Mouse (Mus musculus): Measurements from ENCODE around the gene Uba7. TPM values are rescaled to one million over a fixed set of nuclear protein-coding genes. Genes with fewer than 3 reads are reported as not detected.

The Uba7 gene
- total and polyA plus RNA-seq, 3 experiments: 21.3 to 27.8 (median 26.0) TPM

DNA sequence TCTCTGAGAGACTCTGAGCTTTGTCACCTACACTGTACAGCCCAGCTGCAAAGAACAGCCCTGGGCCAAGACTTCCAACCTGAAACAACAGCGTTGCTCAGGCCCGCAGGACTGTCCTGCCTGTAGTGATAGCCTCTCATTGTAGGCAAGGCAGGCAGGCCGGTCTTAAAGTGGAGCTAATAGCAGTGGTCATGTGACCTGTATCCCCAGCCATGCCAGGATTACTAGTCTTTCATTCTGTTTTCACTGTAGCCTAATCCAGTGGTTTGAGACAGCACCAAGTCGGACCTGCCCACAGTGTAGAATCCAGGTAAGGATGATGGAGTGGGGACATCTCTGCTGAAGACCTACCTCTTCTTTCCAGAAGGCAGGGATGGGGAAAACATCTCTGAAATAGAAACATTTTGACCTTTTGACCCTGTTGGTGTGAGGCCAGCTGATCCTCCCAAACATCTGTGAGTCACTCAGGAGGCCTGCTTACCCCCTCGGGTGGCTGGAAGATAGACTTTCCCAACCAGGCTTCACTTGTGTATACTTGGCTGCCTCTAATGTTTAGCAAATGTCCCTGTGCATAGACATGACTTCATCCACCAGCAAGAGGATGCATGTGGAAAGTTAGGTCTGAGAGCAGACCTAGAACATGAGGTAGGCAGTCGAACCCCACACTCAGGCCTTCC is 19.6 kb upstream of the Uba7 start:
- DNase-seq (ENCODE audit: extremely low read depth): no peak
- Histone ChIP-seq H3K9me3 (replicated peaks; ENCODE audit: low read length) (no peaks in the 10 kb centered on the region), H3K79me2 (replicated peaks; ENCODE audit: control insufficient read depth, extremely low read depth, insufficient read depth, poor library complexity, severe bottlenecking) (peaks cover 33% of the 10 kb centered on the region), H3K4me1 (ENCODE audit: control insufficient read depth in 1 of 2, insufficient read depth in 2 of 2) (peaks cover 0 to 23% of the 10 kb centered on the region in 2 experiments; a peak in 2 of 4 replicates), H3K4me2 (ENCODE audit: insufficient read depth, low read depth, poor library complexity, severe bottlenecking) (no peak overlapping the region), H3K27ac (ENCODE audit: insufficient read depth, low read depth) (no peak overlapping the region), H3K27me3 (replicated peaks) (no peaks in the 10 kb centered on the region), H3K9ac (ENCODE audit: insufficient read depth, low read depth) (no peak overlapping the region), H3K36me3 (replicated peaks in 1 of 2; ENCODE audit: control insufficient read depth in 1 of 2, insufficient read depth in 1 of 2, low read length in 1 of 2) (peaks cover 38 to 72% of the 10 kb centered on the region in 2 experiments), H3K4me3 (replicated peaks in 1 of 3; ENCODE audit: low read depth in 2 of 3, low read length in 2 of 3, poor library complexity in 1 of 3) (no peak overlapping the region)
- dilution Hi-C loops (cut with MboI; ENCODE audit: extremely low pct_ligation_motif_present, extremely low pct_unique_long_range_greater_than_20kb, low sequenced_read_pairs): no loop called here
- TF ChIP-seq BHLHE40 (IDR thresholded peaks at IDR 0.05; ENCODE audit: low read depth, low read length): no peak
- TF ChIP-seq USF2 (conservative IDR thresholded peaks at IDR 0.05; ENCODE audit: low read depth, low read length): no peak
- TF ChIP-seq POLR2AphosphoS2 (IDR thresholded peaks at IDR 0.05; ENCODE audit: low read depth, low read length): no peak
- TF ChIP-seq NELFE (IDR thresholded peaks at IDR 0.05; ENCODE audit: low read depth, low read length): no peak
- in situ Hi-C loops (cut with MboI; ENCODE audit: low pct_ligation_motif_present, low pct_unique_long_range_greater_than_20kb, low sequenced_read_pairs): no loop called here

DNA sequence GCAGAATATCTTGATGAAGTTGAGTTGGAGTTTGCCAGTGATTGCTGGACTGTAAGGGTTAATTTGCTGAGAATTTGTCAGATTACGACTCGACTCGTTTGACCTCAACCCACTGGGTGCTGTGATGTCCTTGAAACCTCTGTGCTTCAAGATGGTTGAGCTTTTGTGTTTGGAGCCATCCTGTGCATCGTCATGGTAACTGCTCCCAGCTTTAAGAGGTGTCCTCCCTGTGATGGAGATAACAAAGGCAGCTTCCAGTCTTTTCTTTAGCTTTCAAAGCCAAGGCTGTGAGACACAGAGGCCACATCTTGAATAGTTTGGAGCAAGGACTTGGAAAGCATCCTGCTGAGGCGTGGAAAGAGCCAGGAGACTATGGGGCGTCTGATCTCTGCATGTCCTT is 18.2 kb upstream of the Uba7 start:
- Histone ChIP-seq H3K9ac (ENCODE audit: insufficient read depth, low read depth) (no peak overlapping the region), H3K27me3 (replicated peaks) (no peaks in the 10 kb centered on the region), H3K4me2 (ENCODE audit: insufficient read depth, low read depth, poor library complexity, severe bottlenecking) (no peak overlapping the region), H3K27ac (ENCODE audit: insufficient read depth, low read depth) (no peak overlapping the region), H3K4me1 (ENCODE audit: control insufficient read depth in 1 of 2, insufficient read depth in 2 of 2) (peaks cover 1 to 30% of the 10 kb centered on the region in 2 experiments), H3K9me3 (replicated peaks; ENCODE audit: low read length) (no peaks in the 10 kb centered on the region), H3K79me2 (replicated peaks; ENCODE audit: control insufficient read depth, extremely low read depth, insufficient read depth, poor library complexity, severe bottlenecking) (peaks cover 20% of the 10 kb centered on the region), H3K36me3 (replicated peaks in 1 of 2; ENCODE audit: control insufficient read depth in 1 of 2, insufficient read depth in 1 of 2, low read length in 1 of 2) (peaks cover 46 to 86% of the 10 kb centered on the region in 2 experiments), H3K4me3 (replicated peaks in 1 of 3; ENCODE audit: low read depth in 2 of 3, low read length in 2 of 3, poor library complexity in 1 of 3) (no peak overlapping the region)
- dilution Hi-C loops (cut with MboI; ENCODE audit: extremely low pct_ligation_motif_present, extremely low pct_unique_long_range_greater_than_20kb, low sequenced_read_pairs): no loop called here
- in situ Hi-C loops (cut with MboI; ENCODE audit: low pct_ligation_motif_present, low pct_unique_long_range_greater_than_20kb, low sequenced_read_pairs): no loop called here
- no peak for DNase-seq (ENCODE audit: extremely low read depth)
- TF ChIP-seq MXI1 (IDR thresholded peaks at IDR 0.05; ENCODE audit: low read depth, low read length) (no peak), CHD2 (IDR thresholded peaks at IDR 0.05; ENCODE audit: low read length) (no peak), HCFC1 (IDR thresholded peaks at IDR 0.05; ENCODE audit: low read depth, low read length) (no peak), NRF1 (IDR thresholded peaks at IDR 0.05; ENCODE audit: low read depth, low read length) (no peak), MAX (IDR thresholded peaks at IDR 0.05; ENCODE audit: low read length) (no peak), ELF1 (IDR thresholded peaks at IDR 0.05; ENCODE audit: low read depth, low read length) (no peak), POLR2A (IDR thresholded peaks at IDR 0.05; ENCODE audit: low read depth, low read length) (no peak), MYC (IDR thresholded peaks at IDR 0.05; ENCODE audit: low read depth, low read length) (no peak)

DNA sequence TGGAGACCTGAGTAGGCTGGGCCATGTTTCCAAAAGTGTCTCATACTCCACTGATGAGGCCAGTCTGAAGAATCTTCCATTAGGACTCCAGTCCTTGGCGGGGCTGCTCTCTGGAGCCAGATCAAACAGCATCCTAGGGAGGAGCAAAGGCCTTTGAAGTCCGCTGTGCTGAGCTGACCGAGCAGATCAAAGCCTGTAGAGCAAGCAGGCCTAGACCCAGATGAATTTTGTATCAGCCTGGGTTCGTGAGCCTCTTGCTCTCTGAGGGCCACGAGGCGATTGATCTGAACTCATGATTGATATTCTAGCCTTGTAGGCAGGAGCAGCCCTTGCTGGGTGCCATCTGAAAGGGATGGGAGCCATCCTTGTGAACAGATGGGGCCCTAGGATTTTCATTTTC is 15.4 kb upstream of the Uba7 start:
- DNase-seq (ENCODE audit: extremely low read depth): no peak
- in situ Hi-C loops (cut with MboI; ENCODE audit: low pct_ligation_motif_present, low pct_unique_long_range_greater_than_20kb, low sequenced_read_pairs): loop anchor here (5.0 kb wide), 1 partner anchor 37 kb away; the partner anchor contains the start of gene Gm20662
- TF ChIP-seq EP300 (IDR thresholded peaks at IDR 0.05; ENCODE audit: low read length) (no peak), GABPA (IDR thresholded peaks at IDR 0.05; ENCODE audit: insufficient replicate concordance, low read depth, low read length) (no peak), ETS1 (conservative IDR thresholded peaks at IDR 0.05; ENCODE audit: low read depth, low read length) (no peak)
- Histone ChIP-seq H3K9ac (ENCODE audit: insufficient read depth, low read depth) (no peak overlapping the region), H3K9me3 (replicated peaks; ENCODE audit: low read length) (no peaks in the 10 kb centered on the region), H3K27ac (ENCODE audit: insufficient read depth, low read depth) (no peak overlapping the region), H3K4me2 (ENCODE audit: insufficient read depth, low read depth, poor library complexity, severe bottlenecking) (no peak overlapping the region), H3K36me3 (replicated peaks in 1 of 2; ENCODE audit: control insufficient read depth in 1 of 2, insufficient read depth in 1 of 2, low read length in 1 of 2) (peaks cover 61 to 96% of the 10 kb centered on the region in 2 experiments), H3K79me2 (replicated peaks; ENCODE audit: control insufficient read depth, extremely low read depth, insufficient read depth, poor library complexity, severe bottlenecking) (no peaks in the 10 kb centered on the region), H3K4me1 (ENCODE audit: control insufficient read depth in 1 of 2, insufficient read depth in 2 of 2) (peaks cover 3 to 25% of the 10 kb centered on the region in 2 experiments), H3K27me3 (replicated peaks) (no peaks in the 10 kb centered on the region), H3K4me3 (replicated peaks in 1 of 3; ENCODE audit: low read depth in 2 of 3, low read length in 2 of 3, poor library complexity in 1 of 3) (no peak overlapping the region)
- dilution Hi-C loops (cut with MboI; ENCODE audit: extremely low pct_ligation_motif_present, extremely low pct_unique_long_range_greater_than_20kb, low sequenced_read_pairs): no loop called here
